Mouse (Mus musculus) heart, embryonic 13.5 days (tissue): Measurements from ENCODE around the gene Akap13. TPM values are rescaled to one million over a fixed set of nuclear protein-coding genes. Genes with fewer than 3 reads are reported as not detected.
"Not testable (repeated sequence)": the region's sequence is repeated elsewhere in the genome, so short reads cannot be mapped to it uniquely, and the experiment has no call there.

Experiments
- ATAC-seq: fragments of 200-750 bp; cut with Nextera tagmentation; 2 replicates; pipeline ENCODE4 v1.8.0; 2017; ENCODE audit warnings: moderate TSS enrichment; ENCODE audit not compliant: insufficient number of reproducible peaks, low FRiP score, low TSS enrichment; ENCODE audit errors: extremely low read depth
- H3K27ac ChIP-seq: fragments of 300-500 bp; sonication (generic); replicated peaks from 2 replicates; pipeline ENCODE4 v1.5.1; 2015; ENCODE audit warnings: moderate library complexity, mild to moderate bottlenecking, inconsistent platforms
- H3K27me3 ChIP-seq: fragments of 300-500 bp; sonication (generic); replicated peaks from 2 replicates; pipeline ENCODE4 v1.6.1; 2015; ENCODE audit warnings: mild to moderate bottlenecking, inconsistent platforms
- H3K36me3 ChIP-seq: fragments of 300-500 bp; sonication (generic); 2 replicates; pipeline ENCODE4 v1.6.1; 2015; ENCODE audit warnings: mild to moderate bottlenecking, inconsistent platforms
- H3K4me1 ChIP-seq: fragments of 300-500 bp; sonication (generic); 2 replicates; pipeline ENCODE4 v1.6.1; 2015; ENCODE audit warnings: inconsistent platforms
- H3K4me2 ChIP-seq: fragments of 300-500 bp; sonication (generic); 2 replicates; pipeline ENCODE4 v1.6.1; 2015; ENCODE audit warnings: inconsistent platforms, mild to moderate bottlenecking, moderate library complexity
- H3K4me3 ChIP-seq: fragments of 300-500 bp; sonication (generic); 2 replicates; pipeline ENCODE4 v1.5.1; 2015; ENCODE audit warnings: moderate library complexity, mild to moderate bottlenecking, inconsistent platforms
- H3K9ac ChIP-seq: fragments of 300-500 bp; sonication (generic); 2 replicates; pipeline ENCODE4 v1.6.1; 2015; ENCODE audit warnings: inconsistent platforms, mild to moderate bottlenecking, moderate library complexity
- H3K9me3 ChIP-seq: fragments of 300-500 bp; sonication (generic); 2 replicates; pipeline ENCODE4 v1.6.1; 2016; ENCODE audit warnings: inconsistent platforms
- WGBS: fragments of 180-500 bp; shearing (Covaris S2); methylation state at CpG from one replicate; pipeline ENCODE4 v1.1.7; 2015; ENCODE audit warnings: mixed read lengths; 5-methylcytosine and 5-hydroxymethylcytosine counted together
- polyA plus RNA-seq: library from polyadenylated mRNA; unstranded; fragments of >200 nt; fragmentation: Nextera tagmentation; extraction: Ambion mirVana; gene quantifications from 2 replicates; pipeline ENCODE4 v1.2.1, GENCODE M21; 2015

Gene Akap13
- polyA plus RNA-seq, 1 experiment from 2014 or later = 41.8 TPM

- 92% methylated on average over 7 of the region's 7 CpGs for WGBS
Measured at GRCm38 (mm10) chr7:75729652-75730051, 274.3 kb downstream of the Akap13 start.

DNA sequence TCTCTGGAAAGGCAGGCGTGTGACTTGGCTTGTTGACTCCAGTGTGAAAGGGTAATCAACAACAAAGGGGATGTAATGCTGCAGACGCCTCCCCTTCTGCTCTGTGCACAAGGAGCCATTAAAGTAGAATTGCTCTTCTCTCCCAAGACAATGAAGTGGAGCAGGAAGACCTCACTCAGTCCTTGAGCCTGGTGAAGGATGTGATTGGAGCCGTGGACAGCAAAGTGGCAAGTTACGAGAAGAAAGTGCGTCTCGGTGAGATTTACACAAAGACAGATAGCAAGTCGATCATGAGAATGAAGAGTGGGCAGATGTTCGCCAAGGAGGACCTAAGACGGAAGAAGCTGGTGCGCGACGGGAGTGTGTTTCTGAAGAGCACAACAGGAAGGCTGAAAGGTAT, 274.9 kb downstream of the Akap13 start:
- H3K4me2 ChIP-seq = no peak overlapping the region
- no peaks in the 10 kb centered on the region for H3K27me3 ChIP-seq
- H3K4me3 ChIP-seq = no peak overlapping the region
- H3K9me3 ChIP-seq = no peaks in the 10 kb centered on the region
- no peak overlapping the region for H3K27ac ChIP-seq
- H3K9ac ChIP-seq = no peak overlapping the region
- peaks cover 9% of the 10 kb centered on the region for H3K4me1 ChIP-seq
- WGBS = 88% methylated on average over 12 of the region's 12 CpGs
- peaks cover 96% of the 10 kb centered on the region for H3K36me3 ChIP-seq
- no peak for ATAC-seq

More at GRCm38 (mm10) chr7:75729652-75730051, 274.3 kb downstream of the Akap13 start:
- Histone ChIP-seq H3K36me3 (peaks cover 95% of the 10 kb centered on the region), H3K27ac (no peak overlapping the region), H3K9ac (no peak overlapping the region), H3K4me2 (no peak overlapping the region), H3K27me3 (no peaks in the 10 kb centered on the region), H3K9me3 (no peaks in the 10 kb centered on the region), H3K4me1 (peaks cover 9% of the 10 kb centered on the region), H3K4me3 (no peak overlapping the region)
- no peak for ATAC-seq

- peaks cover 9% of the 10 kb centered on the region for H3K4me1 ChIP-seq
- ATAC-seq = no peak
- H3K27me3 ChIP-seq = no peaks in the 10 kb centered on the region
- H3K27ac ChIP-seq = no peak overlapping the region
- peaks cover 95% of the 10 kb centered on the region for H3K36me3 ChIP-seq
- H3K4me2 ChIP-seq = no peak overlapping the region
- no peaks in the 10 kb centered on the region for H3K9me3 ChIP-seq
- H3K9ac ChIP-seq = no peak overlapping the region
- WGBS = 83% methylated on average over 2 of the region's 2 CpGs
- no peak overlapping the region for H3K4me3 ChIP-seq
Measured at GRCm38 (mm10) chr7:75731951-75732350, 276.6 kb downstream of the Akap13 start.

DNA sequence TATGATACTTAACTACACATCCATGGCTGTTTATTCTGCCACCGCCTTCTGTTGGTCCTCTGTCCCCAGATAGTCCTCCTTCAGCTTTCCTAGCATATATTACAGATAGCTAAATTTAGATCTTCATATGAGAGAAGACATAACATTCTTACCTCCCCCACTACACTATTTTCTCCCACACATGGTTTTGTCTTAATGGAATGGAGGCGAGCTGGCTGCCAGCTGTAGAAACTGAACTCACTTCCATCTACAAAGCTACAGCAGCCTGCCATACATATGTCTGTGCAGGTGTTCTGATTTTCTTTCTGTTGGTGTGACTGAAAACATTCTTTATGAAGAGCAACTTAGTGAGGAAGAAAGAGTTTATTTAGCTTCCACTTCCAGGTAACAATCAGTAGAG, 277.8 kb downstream of the Akap13 start:
- Histone ChIP-seq H3K4me3 (no peak overlapping the region), H3K27ac (no peak overlapping the region), H3K36me3 (peaks cover 95% of the 10 kb centered on the region), H3K27me3 (no peaks in the 10 kb centered on the region), H3K9ac (no peak overlapping the region), H3K4me2 (no peak overlapping the region), H3K9me3 (no peaks in the 10 kb centered on the region), H3K4me1 (peaks cover 9% of the 10 kb centered on the region)
- no peak for ATAC-seq
- WGBS = 66% methylated on average over 2 of the region's 2 CpGs

DNA sequence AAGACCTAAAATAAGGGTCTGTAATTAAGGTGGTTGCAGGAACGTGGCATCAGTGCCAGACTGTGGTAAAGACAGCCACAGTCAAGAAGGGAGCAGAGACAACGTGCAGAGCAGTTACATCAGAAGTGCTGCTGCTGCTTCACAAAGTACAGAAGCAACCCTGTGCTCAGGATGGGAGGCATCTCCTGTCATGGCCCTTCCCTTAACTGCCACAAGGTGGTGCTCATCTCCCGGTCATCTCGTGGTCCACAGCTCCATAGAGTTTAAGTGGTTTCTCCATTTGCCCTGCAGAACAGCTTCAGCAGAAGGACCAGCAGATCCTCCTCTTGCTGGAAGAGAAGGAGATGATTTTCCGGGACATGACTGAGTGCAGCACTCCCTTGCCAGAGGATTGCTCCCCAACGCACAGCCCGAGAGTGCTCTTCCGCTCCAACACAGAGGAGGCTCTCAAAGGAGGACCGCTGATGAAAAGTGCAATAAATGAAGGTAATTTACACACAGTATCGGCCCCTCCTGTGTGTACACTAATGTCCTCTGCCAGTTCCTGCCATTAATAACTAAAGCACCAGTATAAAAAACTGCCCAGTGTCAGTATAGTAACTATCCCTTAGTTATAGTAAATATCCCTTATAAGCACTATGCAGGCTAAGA, 283.9 kb downstream of the Akap13 start:
- Histone ChIP-seq H3K4me2 (no peak overlapping the region), H3K4me1 (peaks cover under 1% of the 10 kb centered on the region), H3K27me3 (no peaks in the 10 kb centered on the region), H3K36me3 (peaks cover 96% of the 10 kb centered on the region), H3K9ac (no peak overlapping the region), H3K4me3 (no peak overlapping the region), H3K27ac (no peak overlapping the region), H3K9me3 (no peaks in the 10 kb centered on the region)
- 54% methylated on average over 10 of the region's 10 CpGs for WGBS
- peak; percentile 70 for ATAC-seq

GRCm38 (mm10) chr7:75744528-75744927, 289.2 kb downstream of the Akap13 start:
- H3K4me1 ChIP-seq = peaks cover 37% of the 10 kb centered on the region
- ATAC-seq = no peak

DNA sequence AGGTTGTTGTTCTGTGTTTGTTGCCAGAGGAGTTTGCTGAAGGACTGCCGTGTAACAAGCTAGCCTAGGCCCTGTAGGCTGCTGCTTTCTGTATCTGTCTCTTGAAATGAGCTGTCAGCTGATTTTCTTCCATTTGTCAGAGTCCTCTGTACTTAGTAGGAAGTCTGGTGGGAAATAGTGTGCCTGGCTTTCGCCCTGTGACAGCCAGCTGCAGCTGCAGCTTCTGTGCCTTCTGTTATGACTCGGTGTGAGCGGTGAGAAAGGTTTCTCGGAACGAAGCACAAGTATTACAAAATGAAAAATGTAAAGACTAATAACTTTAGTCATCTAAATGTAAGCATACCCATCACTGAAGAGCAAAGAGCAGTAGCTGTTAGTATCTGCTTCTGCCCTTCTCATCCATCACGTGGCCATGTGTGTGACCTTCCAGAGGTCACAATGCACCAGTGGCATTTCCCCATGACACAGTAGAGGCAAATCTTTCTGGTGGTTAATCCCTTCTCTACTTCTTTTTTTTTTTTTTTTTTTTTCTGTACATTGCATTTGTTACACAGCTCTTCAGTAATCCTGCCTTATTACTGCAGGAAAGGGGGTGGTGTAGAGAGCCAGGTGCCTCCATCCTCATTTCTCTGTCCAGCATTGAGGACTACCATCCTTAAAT, 289.8 kb downstream of the Akap13 start:
- Histone ChIP-seq H3K9ac (no peak overlapping the region), H3K27ac (peak overlapping the region; percentile 46), H3K9me3 (no peaks in the 10 kb centered on the region), H3K4me2 (no peak overlapping the region), H3K36me3 (peaks cover 94% of the 10 kb centered on the region), H3K4me3 (no peak overlapping the region), H3K27me3 (no peaks in the 10 kb centered on the region), H3K4me1 (peaks cover 42% of the 10 kb centered on the region)
- ATAC-seq = no peak
- WGBS = 46% methylated on average over 7 of the region's 7 CpGs

More at GRCm38 (mm10) chr7:75744528-75744927, 289.2 kb downstream of the Akap13 start:
- Histone ChIP-seq H3K4me3 (no peak overlapping the region), H3K9ac (no peak overlapping the region), H3K27ac (peak overlapping the region; percentile 46), H3K27me3 (no peaks in the 10 kb centered on the region), H3K9me3 (no peaks in the 10 kb centered on the region), H3K4me2 (no peak overlapping the region), H3K36me3 (peaks cover 94% of the 10 kb centered on the region)
- WGBS = 63% methylated on average over 2 of the region's 2 CpGs

- H3K4me3 ChIP-seq, H3K9ac ChIP-seq, H3K27me3 ChIP-seq, H3K4me2 ChIP-seq, ATAC-seq, H3K27ac ChIP-seq, H3K9me3 ChIP-seq: not testable (repeated sequence)
- H3K36me3 ChIP-seq = peaks cover 94% of the 10 kb centered on the region
- peaks cover 51% of the 10 kb centered on the region for H3K4me1 ChIP-seq
- 56% methylated on average over 3 of the region's 3 CpGs for WGBS
Measured at GRCm38 (mm10) chr7:75745969-75746368, 290.6 kb downstream of the Akap13 start.

GRCm38 (mm10) chr7:75750581-75750980, 295.2 kb downstream of the Akap13 start:
- Histone ChIP-seq H3K9ac (0 out of 2 replicates have a peak overlapping the region, but pooled peaks have one; percentile 19), H3K9me3 (no peaks in the 10 kb centered on the region), H3K4me1 (peaks cover 56% of the 10 kb centered on the region), H3K4me3 (no peak overlapping the region), H3K27me3 (no peaks in the 10 kb centered on the region), H3K4me2 (no peak overlapping the region), H3K36me3 (peaks cover 96% of the 10 kb centered on the region), H3K27ac (no peak overlapping the region)
- peak; percentile 47; the same call in 1 of the 2 replicates for ATAC-seq
- WGBS = 80% methylated on average over 9 of the region's 9 CpGs

DNA sequence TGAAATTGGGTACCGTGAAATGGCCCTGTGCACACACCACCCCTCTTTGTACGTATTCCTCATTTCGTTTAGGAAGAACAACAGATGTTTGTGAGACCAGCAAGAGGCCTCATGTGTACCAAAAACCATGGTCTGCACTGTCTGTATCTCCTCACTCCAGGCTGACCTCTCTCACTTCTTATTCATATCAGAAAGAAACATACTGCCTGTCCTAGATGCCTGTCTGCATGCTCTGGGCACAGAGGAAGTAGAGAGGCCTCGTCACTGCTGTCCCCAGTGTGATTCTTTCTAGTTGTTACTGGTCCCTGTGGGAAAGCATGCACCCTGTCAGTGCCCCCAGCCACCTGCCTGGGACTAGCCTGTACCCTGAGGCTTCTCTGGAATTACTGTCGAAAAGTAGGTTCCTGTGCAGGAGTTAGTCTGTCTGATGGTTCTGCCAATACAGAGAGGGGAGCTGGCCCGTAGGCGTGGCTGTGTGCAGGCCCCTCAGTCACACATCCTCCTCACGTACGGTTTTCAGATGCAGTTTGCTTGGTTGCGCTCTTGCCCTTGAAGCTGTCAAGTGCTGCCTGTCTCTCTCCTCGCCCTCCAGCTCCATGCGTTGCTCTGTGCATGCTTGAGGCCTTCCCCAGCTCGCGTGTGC, 295.9 kb downstream of the Akap13 start:
- Histone ChIP-seq H3K4me1 (peaks cover 56% of the 10 kb centered on the region), H3K27ac (peak overlapping the region; percentile 32; the same call in 1 of the 2 replicates), H3K27me3 (no peaks in the 10 kb centered on the region), H3K4me3 (no peak overlapping the region), H3K36me3 (peaks cover 99% of the 10 kb centered on the region), H3K9me3 (peaks cover 3% of the 10 kb centered on the region; the same call in 1 of the 2 replicates), H3K4me2 (no peak overlapping the region), H3K9ac (peak overlapping the region; percentile 19; the same call in 1 of the 2 replicates)
- no peak for ATAC-seq
- WGBS = 58% methylated on average over 14 of the region's 14 CpGs

DNA sequence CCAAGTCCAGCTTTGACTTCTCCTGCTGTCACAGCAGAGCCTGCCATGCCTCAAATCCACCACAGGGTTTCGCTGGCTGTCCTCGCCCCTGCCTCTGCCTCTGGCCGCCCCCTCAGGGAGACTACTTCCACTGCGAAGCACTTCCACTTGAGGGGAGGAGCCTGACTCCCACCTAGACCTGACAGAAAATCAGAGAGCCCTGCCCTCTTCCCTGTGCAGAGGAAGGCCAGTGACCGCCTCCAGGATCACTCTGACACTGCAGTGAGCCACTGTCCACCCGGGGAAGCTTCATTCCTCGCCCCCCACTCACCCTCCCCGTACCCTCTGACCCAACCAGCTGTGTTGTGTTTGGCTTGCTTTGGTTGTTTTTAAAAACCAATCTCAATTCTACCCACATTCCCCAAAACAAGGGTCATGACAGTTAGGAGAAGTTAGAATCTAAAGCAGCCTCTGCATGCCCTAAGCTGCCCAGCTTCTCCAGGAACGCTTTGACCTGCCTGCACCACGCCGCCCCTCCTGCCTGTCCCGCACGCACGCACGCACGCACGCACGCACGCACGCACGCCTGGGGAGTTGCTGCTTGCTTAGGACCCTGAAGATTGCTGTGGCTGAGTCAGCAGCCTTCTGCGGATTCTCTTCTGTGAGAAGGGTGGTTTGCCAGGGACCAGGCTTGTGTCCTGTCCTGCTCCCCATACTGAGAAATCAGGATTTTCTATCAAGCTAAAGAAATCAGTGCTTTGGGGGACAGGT, 297.3 kb downstream of the Akap13 start:
- Histone ChIP-seq H3K4me3 (no peak overlapping the region), H3K9ac (no peak overlapping the region), H3K36me3 (peaks cover 88% of the 10 kb centered on the region), H3K9me3 (peaks cover 3% of the 10 kb centered on the region; the same call in 1 of the 2 replicates), H3K27me3 (no peaks in the 10 kb centered on the region), H3K27ac (0 out of 2 replicates have a peak overlapping the region, but pooled peaks have one; percentile 15), H3K4me1 (peaks cover 52% of the 10 kb centered on the region), H3K4me2 (no peak overlapping the region)
- ATAC-seq = no peak
- WGBS = 62% methylated on average over 22 of the region's 22 CpGs
